Mouse (Mus musculus) hindbrain, embryonic 10.5 days (tissue): ENCODE results near the gene Gm21083. TPM values are rescaled to one million over a fixed set of nuclear protein-coding genes. Genes with fewer than 3 reads are reported as not detected.
"Not testable (repeated sequence)": the region's sequence is repeated elsewhere in the genome, so short reads cannot be mapped to it uniquely, and the experiment has no call there.

ENCODE experiments used
- DNase-seq: peaks from one replicate; pipeline ENCODE4 v3.0.0-alpha.2; 2017; ENCODE audit warnings: low spot score
- H3K27ac ChIP-seq: fragments of 300-500 bp; sonication (generic); 2 replicates; pipeline ENCODE4 v1.5.1; 2016; ENCODE audit warnings: mild to moderate bottlenecking, moderate library complexity
- H3K27me3 ChIP-seq: fragments of 300-500 bp; sonication (generic); 2 replicates; pipeline ENCODE4 v1.6.1; 2016; ENCODE audit warnings: mild to moderate bottlenecking; ENCODE audit not compliant: poor library complexity, insufficient read depth, severe bottlenecking
- H3K36me3 ChIP-seq: fragments of 300-500 bp; sonication (generic); 2 replicates; pipeline ENCODE4 v1.6.1; 2016; ENCODE audit warnings: mild to moderate bottlenecking, moderate library complexity
- H3K4me1 ChIP-seq: fragments of 300-500 bp; sonication (generic); replicated peaks from 2 replicates; pipeline ENCODE4 v1.6.1; 2016; ENCODE audit warnings: mild to moderate bottlenecking
- H3K4me3 ChIP-seq: fragments of 300-500 bp; sonication (generic); 2 replicates; pipeline ENCODE4 v1.5.1; 2016; ENCODE audit warnings: mild to moderate bottlenecking, moderate library complexity
- H3K9me3 ChIP-seq: fragments of 300-500 bp; sonication (generic); 2 replicates; pipeline ENCODE4 v1.6.1; 2016; ENCODE audit warnings: mild to moderate bottlenecking, moderate library complexity
- WGBS: fragments of 180-500 bp; shearing (Covaris S2); methylation state at CpG from one replicate; pipeline ENCODE4 v1.1.7; 2016; 5-methylcytosine and 5-hydroxymethylcytosine counted together
- polyA plus RNA-seq: library from polyadenylated mRNA; unstranded; fragments of >200 nt; fragmentation: Nextera tagmentation; extraction: Ambion mirVana; gene quantifications from 2 replicates; pipeline ENCODE4 v1.2.1, GENCODE M21; 2016

Gene Gm21083
- not detected in 2 replicates for polyA plus RNA-seq

- not testable (repeated sequence) for H3K4me3 ChIP-seq, DNase-seq, H3K27me3 ChIP-seq, H3K27ac ChIP-seq, H3K36me3 ChIP-seq, H3K4me1 ChIP-seq
- H3K9me3 ChIP-seq, result peaks cover 35% of the 10 kb centered on the region
- WGBS, result no CpG with 5 or more reads among the region's 1 CpGs
These were observed at the start of gene Gm21083 for GRCm38 (mm10) chr5:15577033-15577432. Gene Gm21083, plus strand, starts transcription at chr5:15577333.

- DNase-seq, H3K4me1 ChIP-seq, H3K36me3 ChIP-seq, H3K27me3 ChIP-seq, H3K4me3 ChIP-seq, H3K27ac ChIP-seq: not testable (repeated sequence)
- H3K9me3 ChIP-seq, result peaks cover 50% of the 10 kb centered on the region
- WGBS, result 38% methylated on average over 1 of the region's 1 CpGs
These were observed 48.0 kb upstream of the Gm21083 start, which contains the start of gene Gm21190 for GRCm38 (mm10) chr5:15529122-15529521. Gene Gm21190, minus strand, starts transcription at chr5:15529222.

- WGBS, result 80% methylated on average over 6 of the region's 6 CpGs
- H3K4me1 ChIP-seq, H3K27me3 ChIP-seq, H3K36me3 ChIP-seq, H3K27ac ChIP-seq, H3K4me3 ChIP-seq, DNase-seq: not testable (repeated sequence)
- peaks cover 37% of the 10 kb centered on the region for H3K9me3 ChIP-seq
These were observed 28.5 kb upstream of the Gm21083 start for GRCm38 (mm10) chr5:15548642-15549041.

- 32% methylated on average over 1 of the region's 1 CpGs for WGBS
- DNase-seq, H3K4me1 ChIP-seq, H3K27me3 ChIP-seq, H3K36me3 ChIP-seq, H3K4me3 ChIP-seq, H3K27ac ChIP-seq: not testable (repeated sequence)
- peaks cover 40% of the 10 kb centered on the region for H3K9me3 ChIP-seq
These were observed 28.0 kb upstream of the Gm21083 start for GRCm38 (mm10) chr5:15549134-15549533.

GRCm38 (mm10) chr5:15549606-15550005 lies 27.5 kb upstream of the Gm21083 start:
- H3K36me3 ChIP-seq, H3K4me1 ChIP-seq, DNase-seq, H3K4me3 ChIP-seq, H3K27ac ChIP-seq, H3K27me3 ChIP-seq: not testable (repeated sequence)
- 16% methylated on average over 3 of the region's 3 CpGs for WGBS
- peaks cover 43% of the 10 kb centered on the region for H3K9me3 ChIP-seq

- not testable (repeated sequence) for H3K4me3 ChIP-seq, H3K4me1 ChIP-seq, H3K27me3 ChIP-seq, DNase-seq, H3K27ac ChIP-seq, H3K36me3 ChIP-seq
- WGBS, result 78% methylated on average over 1 of the region's 1 CpGs
- peaks cover 41% of the 10 kb centered on the region for H3K9me3 ChIP-seq
These were observed 18.5 kb upstream of the Gm21083 start for GRCm38 (mm10) chr5:15558654-15559053.

GRCm38 (mm10) chr5:15561425-15562264 lies 15.5 kb upstream of the Gm21083 start:
- not testable (repeated sequence) for H3K36me3 ChIP-seq, H3K4me3 ChIP-seq, H3K27ac ChIP-seq, H3K4me1 ChIP-seq, H3K27me3 ChIP-seq, DNase-seq
- H3K9me3 ChIP-seq, result peaks cover 30% of the 10 kb centered on the region
- 78% methylated on average over 3 of the region's 3 CpGs for WGBS

GRCm38 (mm10) chr5:15573735-15574134 lies 3.4 kb upstream of the Gm21083 start:
- not testable (repeated sequence) for DNase-seq, H3K36me3 ChIP-seq, H3K4me3 ChIP-seq, H3K4me1 ChIP-seq, H3K27ac ChIP-seq, H3K27me3 ChIP-seq
- peaks cover 43% of the 10 kb centered on the region for H3K9me3 ChIP-seq

GRCm38 (mm10) chr5:15586351-15586750 lies 9.2 kb downstream of the Gm21083 start:
- H3K9me3 ChIP-seq, result peaks cover 14% of the 10 kb centered on the region
- H3K27ac ChIP-seq, H3K4me3 ChIP-seq: not testable (repeated sequence)

GRCm38 (mm10) chr5:15588291-15588690 lies 11.2 kb downstream of the Gm21083 start:
- H3K27me3 ChIP-seq, H3K36me3 ChIP-seq, H3K4me3 ChIP-seq, H3K27ac ChIP-seq, DNase-seq, H3K4me1 ChIP-seq: not testable (repeated sequence)
- H3K9me3 ChIP-seq, result peaks cover 12% of the 10 kb centered on the region
- 31% methylated on average over 6 of the region's 6 CpGs for WGBS

More at GRCm38 (mm10) chr5:15586351-15586750, 9.2 kb downstream of the Gm21083 start:
- H3K4me1 ChIP-seq, H3K27me3 ChIP-seq, DNase-seq, H3K36me3 ChIP-seq: not testable (repeated sequence)

- H3K27me3 ChIP-seq, H3K4me1 ChIP-seq, H3K4me3 ChIP-seq, H3K36me3 ChIP-seq, H3K27ac ChIP-seq, DNase-seq: not testable (repeated sequence)
- peaks cover 14% of the 10 kb centered on the region for H3K9me3 ChIP-seq
- 64% methylated on average over 5 of the region's 5 CpGs for WGBS
These were observed 13.5 kb downstream of the Gm21083 start for GRCm38 (mm10) chr5:15590635-15591034.

- H3K4me1 ChIP-seq, H3K36me3 ChIP-seq, H3K27me3 ChIP-seq, H3K27ac ChIP-seq, H3K4me3 ChIP-seq, DNase-seq: not testable (repeated sequence)
- H3K9me3 ChIP-seq, result peaks cover 17% of the 10 kb centered on the region
- 77% methylated on average over 2 of the region's 2 CpGs for WGBS
These were observed 14.4 kb downstream of the Gm21083 start for GRCm38 (mm10) chr5:15591577-15591976.

GRCm38 (mm10) chr5:15598831-15599230 lies 21.7 kb downstream of the Gm21083 start:
- H3K36me3 ChIP-seq, H3K4me3 ChIP-seq, H3K4me1 ChIP-seq, H3K27ac ChIP-seq, H3K27me3 ChIP-seq, DNase-seq: not testable (repeated sequence)
- H3K9me3 ChIP-seq, result peaks cover 48% of the 10 kb centered on the region
